Mouse (Mus musculus) Patski (cell line): Measurements from ENCODE around the gene Lemd1. TPM values are rescaled to one million over a fixed set of nuclear protein-coding genes. Genes with fewer than 3 reads are reported as not detected.

Experiments
- ATAC-seq: fragments of 100-300 bp; one replicate; pipeline ENCODE4 v1.8.0; 2021
- CTCF ChIA-PET: fragments of 350-600 bp; sonication (Branson Sonifier 250); formaldehyde crosslinking; loops from one replicate; lab custom pipeline; 2022; ENCODE audit warnings: inconsistent platforms; lab: Charles Lee
- POLR2A ChIA-PET: fragments of 350-600 bp; sonication (Branson Sonifier 250); formaldehyde crosslinking; loops from one replicate; lab custom pipeline; 2022; ENCODE audit warnings: antibody characterized with exemption, inconsistent platforms; lab: Charles Lee
- DNase-seq: peaks from one replicate; pipeline ENCODE4 v3.0.0-alpha.2; 2011; ENCODE audit warnings: low read depth, low spot score
- H3K27me3 ChIP-seq: fragments of 371-371 bp; one replicate; pipeline ENCODE4 v1.5.1; 2021
- CTCF ChIP-seq: fragments of 100-300 bp; IDR thresholded peaks from one replicate; pipeline ENCODE4 v1.5.1; 2021
- in situ Hi-C: fragments of 300-500 bp; cut with MboI; formaldehyde crosslinking; loops from 3 replicates; pipeline ENCODE4 v1.11.1; 2018; ENCODE audit warnings: low pct_unique_long_range_greater_than_20kb, mixed read lengths
- polyA plus RNA-seq: library from polyadenylated mRNA; unstranded; gene quantifications from one replicate; pipeline ENCODE4 v1.2.3, GENCODE M21; 2021

The Lemd1 gene
- polyA plus RNA-seq, 1 experiment from 2014 or later = 12.0 TPM

- ChIA-PET CTCF (interaction anchor here (1.1 to 2.0 kb wide), 5 partner anchors 11 to 57 kb away, joined by 3 to 5 read pairs (median 3); no protein-coding TSS in a partner anchor), POLR2A (interaction anchor here (0.6 to 0.7 kb wide), 4 partner anchors 63 to 292 kb away, joined by 3 to 5 read pairs (median 3); partner anchors contain the start of gene Slc45a3)
- DNase-seq (no peak), ATAC-seq (no peak)
- TF ChIP-seq CTCF = peak; percentile 32
- in situ Hi-C loops = no loop called here
- H3K27me3 ChIP-seq = no peaks in the 10 kb centered on the region
These were observed 63.2 kb downstream of the Lemd1 start for GRCm38 (mm10) chr1:132254467-132254866.

GRCm38 (mm10) chr1:132260331-132260730, 69.1 kb downstream of the Lemd1 start:
- in situ Hi-C loops = no loop called here
- TF ChIP-seq CTCF = no peak
- CTCF ChIA-PET = interaction anchor here (1.0 to 2.1 kb wide), 7 partner anchors 10 to 103 kb away, joined by 3 to 6 read pairs (median 3); no protein-coding TSS in a partner anchor
- ATAC-seq (no peak), DNase-seq (no peak)
- no peaks in the 10 kb centered on the region for H3K27me3 ChIP-seq
- POLR2A ChIA-PET = no interaction called here

DNA sequence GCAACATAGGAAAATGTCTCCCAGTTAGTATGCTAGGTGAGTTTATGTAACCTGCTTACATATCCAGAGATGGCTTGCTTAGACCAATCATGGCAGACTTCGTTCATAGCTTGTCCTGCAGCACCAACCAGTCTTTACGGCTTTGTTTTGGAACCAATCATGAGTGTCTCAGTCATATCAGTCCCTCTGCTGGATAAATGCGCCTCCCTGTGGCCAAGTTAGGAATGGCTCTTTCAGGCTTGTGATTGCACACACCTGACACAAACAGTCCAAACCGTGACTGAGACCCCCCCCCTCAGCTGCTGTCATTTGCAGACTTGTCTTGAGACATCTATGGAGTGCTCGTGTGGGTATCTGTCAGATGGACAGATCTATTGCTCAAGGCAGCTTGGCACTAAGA, 69.8 kb downstream of the Lemd1 start:
- ChIA-PET CTCF (interaction anchor here (1.0 to 2.1 kb wide), 4 partner anchors 9 to 50 kb away, joined by 3 to 6 read pairs (median 4); no protein-coding TSS in a partner anchor), POLR2A (interaction anchor here (0.9 kb wide), 1 partner anchor 31 kb away, joined by 3 read pairs; no protein-coding TSS in a partner anchor)
- ATAC-seq (no peak), DNase-seq (no peak)
- in situ Hi-C loops = no loop called here
- H3K27me3 ChIP-seq = no peaks in the 10 kb centered on the region
- TF ChIP-seq CTCF = peak; percentile 37

DNA sequence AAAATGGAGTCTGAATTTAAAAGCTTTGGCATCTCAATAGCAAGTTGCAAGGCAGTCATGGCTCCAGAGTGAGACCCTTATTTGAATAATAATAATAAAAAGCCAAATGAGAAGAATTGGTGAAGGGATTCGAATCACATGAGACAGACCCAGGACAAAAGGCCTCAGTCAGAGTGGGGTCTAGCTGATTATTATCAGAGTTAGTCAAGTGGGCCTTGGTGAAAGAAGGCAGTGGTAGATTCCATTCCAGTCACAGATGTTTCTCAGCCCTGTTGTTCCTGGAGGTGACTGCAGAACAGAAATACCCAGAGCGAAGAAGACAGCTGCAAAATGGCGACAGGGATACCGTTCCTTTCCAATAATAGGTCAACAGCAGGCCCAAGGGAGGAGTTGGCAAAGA, 72.4 kb downstream of the Lemd1 start:
- ChIA-PET POLR2A (interaction anchor here (1.0 to 1.6 kb wide), 2 partner anchors 22 to 30 kb away, joined by 3 to 5 read pairs; no protein-coding TSS in a partner anchor), CTCF (interaction anchor here (1.1 to 3.1 kb wide), 3 partner anchors 28 to 92 kb away, joined by 3 to 10 read pairs (median 4); no protein-coding TSS in a partner anchor)
- H3K27me3 ChIP-seq = no peaks in the 10 kb centered on the region
- in situ Hi-C loops = no loop called here
- ATAC-seq = no peak
- no peak for TF ChIP-seq CTCF
- no peak for DNase-seq

DNA sequence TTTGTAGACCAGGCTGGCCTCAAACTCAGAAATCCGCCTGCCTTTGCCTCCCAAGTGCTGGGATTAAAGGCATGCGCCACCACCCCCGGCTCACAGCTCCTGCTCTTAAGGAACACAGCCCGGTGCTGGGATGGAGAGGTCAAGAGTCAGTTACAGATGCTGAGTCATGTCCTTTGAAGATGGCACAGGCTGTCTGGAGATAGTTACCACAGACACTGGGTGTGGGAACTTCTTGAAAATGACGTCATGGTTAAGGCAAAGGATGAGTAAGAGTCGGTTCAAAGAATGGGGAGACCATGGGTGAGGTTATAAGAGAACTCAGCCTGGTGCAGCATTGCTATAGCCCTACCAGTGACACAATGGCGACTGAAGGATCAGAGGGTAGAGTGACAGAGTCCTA, 73.3 kb downstream of the Lemd1 start:
- POLR2A ChIA-PET = no interaction called here
- ATAC-seq = no peak
- DNase-seq = no peak
- in situ Hi-C loops = no loop called here
- no peak for TF ChIP-seq CTCF
- CTCF ChIA-PET = interaction anchor here (1.1 to 3.1 kb wide), 2 partner anchors 28 to 91 kb away, joined by 3 to 10 read pairs; no protein-coding TSS in a partner anchor
- no peaks in the 10 kb centered on the region for H3K27me3 ChIP-seq

GRCm38 (mm10) chr1:132265211-132265859, 74.1 kb downstream of the Lemd1 start:
- POLR2A ChIA-PET = no interaction called here
- ATAC-seq = no peak
- TF ChIP-seq CTCF = no peak
- no peaks in the 10 kb centered on the region for H3K27me3 ChIP-seq
- CTCF ChIA-PET = interaction anchor here (3.1 kb wide), 1 partner anchor 91 kb away, joined by 10 read pairs; no protein-coding TSS in a partner anchor
- in situ Hi-C loops = no loop called here
- no peak for DNase-seq

GRCm38 (mm10) chr1:132265936-132266335, 74.7 kb downstream of the Lemd1 start:
- no peak for TF ChIP-seq CTCF
- in situ Hi-C loops = no loop called here
- POLR2A ChIA-PET = interaction anchor here (1.1 to 1.5 kb wide), 4 partner anchors 22 to 74 kb away, joined by 4 to 6 read pairs (median 4); no protein-coding TSS in a partner anchor
- ATAC-seq (no peak), DNase-seq (no peak)
- CTCF ChIA-PET = interaction anchor here (0.8 to 3.1 kb wide), 3 partner anchors 14 to 90 kb away, joined by 3 to 12 read pairs (median 10); no protein-coding TSS in a partner anchor
- H3K27me3 ChIP-seq = no peaks in the 10 kb centered on the region

GRCm38 (mm10) chr1:132266791-132267557, 75.7 kb downstream of the Lemd1 start:
- in situ Hi-C loops = no loop called here
- CTCF ChIA-PET = interaction anchor here (0.8 to 3.1 kb wide), 4 partner anchors 12 to 89 kb away, joined by 3 to 12 read pairs (median 6); no protein-coding TSS in a partner anchor
- H3K27me3 ChIP-seq = no peaks in the 10 kb centered on the region
- no peak for DNase-seq
- peak; percentile 82 for ATAC-seq
- TF ChIP-seq CTCF = no peak
- POLR2A ChIA-PET = interaction anchor here (0.6 to 1.5 kb wide), 6 partner anchors 19 to 75 kb away, joined by 3 to 6 read pairs (median 4); no protein-coding TSS in a partner anchor

DNA sequence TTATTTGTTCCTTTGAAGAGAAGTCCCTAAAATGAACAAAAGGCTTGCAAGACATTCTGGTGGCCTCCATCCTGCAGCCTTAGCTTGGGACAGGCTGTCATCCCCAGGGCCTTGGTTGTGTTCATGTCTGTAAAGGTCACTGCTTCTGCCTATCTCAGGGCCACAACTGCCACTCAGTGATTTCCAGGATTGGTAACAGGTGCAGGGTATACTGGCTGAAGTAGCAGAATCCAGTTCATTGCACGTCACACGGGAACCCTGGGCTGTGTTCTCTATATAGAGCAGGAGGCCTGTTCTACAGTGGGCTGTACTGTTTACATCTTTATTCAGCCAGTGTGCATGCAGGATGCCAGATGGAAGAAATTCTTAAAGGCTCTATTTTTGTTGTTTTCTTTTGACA, 76.7 kb downstream of the Lemd1 start:
- in situ Hi-C loops = no loop called here
- ATAC-seq (no peak), DNase-seq (no peak)
- H3K27me3 ChIP-seq = no peaks in the 10 kb centered on the region
- POLR2A ChIA-PET = interaction anchor here (0.6 kb wide), 1 partner anchor 18 kb away, joined by 3 read pairs; no protein-coding TSS in a partner anchor
- CTCF ChIA-PET = interaction anchor here (2.6 kb wide), 1 partner anchor 24 kb away, joined by 12 read pairs; no protein-coding TSS in a partner anchor
- TF ChIP-seq CTCF = no peak

DNA sequence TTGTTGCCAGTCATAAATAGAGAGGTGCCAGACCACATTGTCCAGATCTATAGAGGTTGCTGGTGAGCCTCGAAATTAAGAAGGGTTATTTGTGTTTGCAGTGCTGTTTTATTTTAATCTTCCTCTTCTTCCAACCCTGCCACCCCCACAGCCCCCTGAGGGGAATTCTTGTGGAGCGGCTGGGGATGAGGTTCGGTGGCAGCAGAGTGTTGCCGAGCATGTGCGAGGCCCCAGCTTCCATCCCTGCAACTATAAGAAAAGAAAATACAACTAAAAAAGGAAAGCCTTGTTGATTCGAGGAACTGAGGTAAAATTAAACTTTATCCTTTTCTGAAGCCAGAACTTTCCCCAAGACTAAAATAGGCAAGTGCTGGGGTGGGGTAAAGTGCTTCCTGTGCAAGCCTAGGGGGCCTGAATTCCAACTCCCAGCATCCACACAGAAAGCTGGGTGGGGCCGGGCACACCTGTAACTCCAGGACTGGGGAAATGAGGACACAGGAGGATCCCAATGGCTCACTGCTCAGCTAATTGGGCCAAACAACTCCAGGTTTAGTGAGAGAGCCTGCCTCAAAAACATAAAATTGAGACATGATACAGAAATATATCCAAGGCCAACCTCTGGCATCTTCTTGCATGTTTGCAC, 77.3 kb downstream of the Lemd1 start:
- ChIA-PET POLR2A (interaction anchor here (0.5 to 1.9 kb wide), 2 partner anchors 9 to 11 kb away, joined by 3 to 6 read pairs; no protein-coding TSS in a partner anchor), CTCF (interaction anchor here (0.9 to 2.6 kb wide), 2 partner anchors 16 to 23 kb away, joined by 3 to 12 read pairs; no protein-coding TSS in a partner anchor)
- no peaks in the 10 kb centered on the region for H3K27me3 ChIP-seq
- no peak for ATAC-seq
- in situ Hi-C loops = no loop called here
- no peak for TF ChIP-seq CTCF
- no peak for DNase-seq
